Mouse (Mus musculus): ENCODE results near the gene Pls3.
A peak's percentile ranks its signal among the peaks of the same experiment; 100 is the strongest.
"Not testable (repeated sequence)": the region's sequence is repeated elsewhere in the genome, so short reads cannot be mapped to it uniquely, and the experiment has no call there.

Gene Pls3

GRCm38 (mm10) chrX:75764794-75765328 is 110.1 kb downstream of the Pls3 start:
- DNase-seq (ENCODE audit: low spot score) = no peak

GRCm38 (mm10) chrX:75764135-75764793 is 110.7 kb downstream of the Pls3 start:
- DNase-seq (ENCODE audit: low spot score) = peak; percentile 83

- not testable (repeated sequence) for DNase-seq (ENCODE audit: low spot score)
Observed at GRCm38 (mm10) chrX:75759461-75759860, 115.5 kb downstream of the Pls3 start.

GRCm38 (mm10) chrX:75759036-75759435 is 115.9 kb downstream of the Pls3 start:
- peak; percentile 44 for DNase-seq (ENCODE audit: low spot score)

GRCm38 (mm10) chrX:75757966-75758365 is 117.0 kb downstream of the Pls3 start:
- DNase-seq (ENCODE audit: low spot score) = not testable (repeated sequence)

- DNase-seq (ENCODE audit: low spot score) = not testable (repeated sequence)
Observed at GRCm38 (mm10) chrX:75754531-75754930, 120.5 kb downstream of the Pls3 start.

- not testable (repeated sequence) for DNase-seq (ENCODE audit: low spot score)
Observed at GRCm38 (mm10) chrX:75750126-75750725, 124.8 kb downstream of the Pls3 start.

- peak; percentile 22 for DNase-seq (ENCODE audit: low spot score)
Observed at GRCm38 (mm10) chrX:75749312-75749711, 125.7 kb downstream of the Pls3 start.

- peak; percentile 30 for DNase-seq (ENCODE audit: low spot score)
Observed at GRCm38 (mm10) chrX:75744466-75744865, 130.5 kb downstream of the Pls3 start.

GRCm38 (mm10) chrX:75739464-75739863 is 135.5 kb downstream of the Pls3 start:
- DNase-seq (ENCODE audit: low spot score) = not testable (repeated sequence)
